16 mouse cellular contexts compared by ENCODE assay signal in the genomic region with DNA sequence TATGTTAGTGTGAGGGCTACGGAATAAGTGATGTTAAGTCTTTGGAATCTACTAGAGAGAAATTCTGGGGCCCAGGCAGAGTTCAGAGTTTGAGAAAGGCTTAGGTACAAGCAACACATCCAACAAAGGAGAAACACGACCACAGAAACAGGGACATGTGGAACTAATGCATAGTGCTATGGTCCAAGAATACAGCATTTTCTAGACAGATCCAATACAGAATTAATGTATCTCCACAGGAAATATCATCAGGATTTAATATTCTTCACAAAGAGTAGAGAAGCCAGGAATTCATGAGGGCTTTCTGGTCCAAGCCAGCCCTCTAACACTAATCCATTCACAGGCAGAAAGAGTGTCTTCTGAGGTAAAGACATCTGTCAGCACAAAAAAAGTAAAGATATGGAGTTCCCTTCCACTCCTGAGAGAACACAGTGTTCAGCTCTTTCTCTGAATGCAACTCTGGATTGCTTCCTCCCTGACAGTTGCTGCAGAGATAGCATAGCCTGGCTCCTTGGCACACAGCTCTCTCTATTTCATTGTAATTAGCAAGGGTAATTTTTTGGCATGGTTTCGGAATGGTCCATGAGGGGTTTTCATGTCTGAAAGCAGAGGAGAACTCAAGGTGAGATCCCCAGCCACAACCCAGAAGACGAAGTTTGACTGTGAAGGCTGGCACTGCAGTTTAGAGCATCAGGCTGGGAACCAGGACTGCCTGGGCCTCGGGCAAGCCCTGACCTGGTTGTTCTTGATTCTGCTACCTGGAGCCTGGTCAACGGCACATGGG.
A peak's percentile ranks its signal among the peaks of the same experiment; 100 is the strongest.
DNase-seq lines count a peak whose midpoint lies in the region; ATAC-seq and TF ChIP-seq lines count a peak whose summit lies in the region.
"Had no signal": no experiment of that assay in that cellular context is flagged by ENCODE, and none has a peak within 500 bp of the region (broad histone marks: within the 10 kb centered on the region; RNA-seq: fewer than 3 reads in every experiment).

No protein-coding gene starts in this region.

- H3K9ac ChIP-seq in heart, postnatal 0 days (replicated peaks; ENCODE audit: low read depth, low read length) = no peak overlapping the region
- no peak overlapping the region for H3K9ac ChIP-seq in heart, embryonic 12.5 days
- H3K9ac ChIP-seq in liver, postnatal 0 days (replicated peaks) = no peak overlapping the region
- no peak overlapping the region for H3K9ac ChIP-seq in embryonic facial prominence, embryonic 14.5 days (ENCODE audit: low read depth, low read length)
- H3K9ac ChIP-seq: intestine, embryonic 15.5 days; kidney, embryonic 15.5 days; liver, embryonic 14.5 days had no signal

- no peaks in the 10 kb centered on the region for H3K36me3 ChIP-seq in heart, postnatal 0 days (replicated peaks; ENCODE audit: control insufficient read depth, insufficient read depth, low read length)
- no peaks in the 10 kb centered on the region for H3K36me3 ChIP-seq in heart, embryonic 12.5 days
- no peaks in the 10 kb centered on the region for H3K36me3 ChIP-seq in liver, postnatal 0 days (replicated peaks; ENCODE audit: insufficient read depth, low read length)
- H3K36me3 ChIP-seq in embryonic facial prominence, embryonic 14.5 days (ENCODE audit: control insufficient read depth, insufficient read depth, low read length) = no peaks in the 10 kb centered on the region
- H3K36me3 ChIP-seq: intestine, embryonic 15.5 days; kidney, embryonic 15.5 days had no signal

- 67% methylated on average over 6 of the region's 6 CpGs for WGBS in heart, postnatal 0 days
- 65% methylated on average over 6 of the region's 6 CpGs for WGBS in heart, embryonic 12.5 days
- WGBS in liver, postnatal 0 days (ENCODE audit: insufficient replicate concordance) = 68% methylated on average over 6 of the region's 6 CpGs
- 70% methylated on average over 6 of the region's 6 CpGs for WGBS in embryonic facial prominence, embryonic 14.5 days

- H3K9me3 ChIP-seq in heart, postnatal 0 days (replicated peaks; ENCODE audit: control insufficient read depth, low read length) = no peaks in the 10 kb centered on the region
- H3K9me3 ChIP-seq in heart, embryonic 12.5 days (replicated peaks) = 0 out of 2 replicates have a peak, but pooled peaks cover 2% of the 10 kb centered on the region
- no peaks in the 10 kb centered on the region for H3K9me3 ChIP-seq in liver, postnatal 0 days (ENCODE audit: low read length)
- no peaks in the 10 kb centered on the region for H3K9me3 ChIP-seq in embryonic facial prominence, embryonic 14.5 days (ENCODE audit: control insufficient read depth, low read length)
- H3K9me3 ChIP-seq: intestine, embryonic 15.5 days; kidney, embryonic 15.5 days had no signal

- DNase-seq in heart, postnatal 0 days (ENCODE audit: low spot score) = peak; percentile 74
- DNase-seq in liver, postnatal 0 days = no peak
- no peak for DNase-seq in liver
- peak; percentile 40 for DNase-seq in brain, embryonic 14.5 days (ENCODE audit: low read depth)
- peak; percentile 61 for DNase-seq in embryonic facial prominence, embryonic 14.5 days (ENCODE audit: low spot score)
- DNase-seq in lung, postnatal 10 days = no peak
- DNase-seq: adrenal gland, postnatal 10 days; cerebellum, adult 2 months; gastrocnemius, postnatal 10 days; heart, postnatal 10 days; lung, postnatal 14 days; right cerebral cortex, adult 18-20 months had no signal

- H3K4me1 ChIP-seq in heart, postnatal 0 days (ENCODE audit: control insufficient read depth, insufficient read depth) = 0 out of 2 replicates have a peak, but pooled peaks cover 6% of the 10 kb centered on the region
- peaks cover 11% of the 10 kb centered on the region; the same call in 1 of the 2 replicates for H3K4me1 ChIP-seq in heart, embryonic 12.5 days (replicated peaks)
- H3K4me1 ChIP-seq in liver, postnatal 0 days (ENCODE audit: insufficient read depth) = no peaks in the 10 kb centered on the region
- peaks cover 6% of the 10 kb centered on the region; the same call in 1 of the 2 replicates for H3K4me1 ChIP-seq in embryonic facial prominence, embryonic 14.5 days (ENCODE audit: control insufficient read depth, insufficient read depth, low read length)
- H3K4me1 ChIP-seq: intestine, embryonic 15.5 days had no signal

- H3K4me3 ChIP-seq in heart, postnatal 0 days (ENCODE audit: low read depth, low read length) = no peak overlapping the region
- no peak overlapping the region for H3K4me3 ChIP-seq in heart, embryonic 12.5 days
- no peak overlapping the region for H3K4me3 ChIP-seq in liver, postnatal 0 days (ENCODE audit: low read depth, low read length)
- no peak overlapping the region for H3K4me3 ChIP-seq in embryonic facial prominence, embryonic 14.5 days (ENCODE audit: low read depth, low read length)
- H3K4me3 ChIP-seq: intestine, embryonic 15.5 days; kidney, embryonic 15.5 days had no signal

- TF ChIP-seq CTCF in heart, postnatal 0 days (IDR thresholded peaks at IDR 0.05; ENCODE audit: low read depth) = no peak
- TF ChIP-seq CTCF in liver, postnatal 0 days (IDR thresholded peaks at IDR 0.05; ENCODE audit: low read depth) = no peak
- TF ChIP-seq CTCF in brain, embryonic 14.5 days (IDR thresholded peaks at IDR 0.05; ENCODE audit: borderline replicate concordance, extremely low read depth, insufficient read depth, insufficient read length) = no peak

- peak; percentile 85 for ATAC-seq in heart, postnatal 0 days (ENCODE audit: insufficient read depth, low read depth)
- ATAC-seq in heart, embryonic 12.5 days (ENCODE audit: insufficient number of reproducible peaks, low FRiP score) = no peak
- 0 out of 2 replicates have a peak, but pooled peaks have one; percentile 27 for ATAC-seq in liver, postnatal 0 days
- ATAC-seq in embryonic facial prominence, embryonic 14.5 days (ENCODE audit: low read depth) = peak; percentile 18; the same call in 1 of the 2 replicates
- ATAC-seq: intestine, embryonic 15.5 days had no signal

- no peaks in the 10 kb centered on the region for H3K27me3 ChIP-seq in heart, postnatal 0 days (ENCODE audit: control insufficient read depth, insufficient read depth, low read length)
- no peaks in the 10 kb centered on the region for H3K27me3 ChIP-seq in heart, embryonic 12.5 days (replicated peaks)
- H3K27me3 ChIP-seq in liver, postnatal 0 days (ENCODE audit: insufficient read depth, low read length) = no peaks in the 10 kb centered on the region
- no peaks in the 10 kb centered on the region for H3K27me3 ChIP-seq in embryonic facial prominence, embryonic 14.5 days (replicated peaks; ENCODE audit: control insufficient read depth, insufficient read depth, low read length)
- H3K27me3 ChIP-seq: intestine, embryonic 15.5 days; kidney, embryonic 15.5 days had no signal

- TF ChIP-seq POLR2A in brain, embryonic 14.5 days (IDR thresholded peaks at IDR 0.05; ENCODE audit: borderline replicate concordance, extremely low read depth, insufficient read depth, insufficient read length, poor library complexity, severe bottlenecking) = no peak

- H3K4me2 ChIP-seq in heart, postnatal 0 days (ENCODE audit: low read depth, low read length) = no peak overlapping the region
- no peak overlapping the region for H3K4me2 ChIP-seq in heart, embryonic 12.5 days
- no peak overlapping the region for H3K4me2 ChIP-seq in liver, postnatal 0 days (ENCODE audit: low read depth, low read length)
- no peak overlapping the region for H3K4me2 ChIP-seq in embryonic facial prominence, embryonic 14.5 days (ENCODE audit: low read depth, low read length)
- H3K4me2 ChIP-seq: intestine, embryonic 15.5 days; kidney, embryonic 15.5 days had no signal

- peak; percentile 90 for TF ChIP-seq EP300 in heart, postnatal 0 days (IDR thresholded peaks at IDR 0.05; ENCODE audit: low read depth)
- peak; percentile 71; the same call in 1 of the 2 replicates for TF ChIP-seq EP300 in liver, postnatal 0 days (IDR thresholded peaks at IDR 0.05; ENCODE audit: low read depth)

- no peak overlapping the region for H3K27ac ChIP-seq in heart, postnatal 0 days (ENCODE audit: low read depth)
- no peak overlapping the region for H3K27ac ChIP-seq in heart, embryonic 12.5 days (ENCODE audit: poor library complexity, severe bottlenecking)
- no peak overlapping the region for H3K27ac ChIP-seq in liver, postnatal 0 days (ENCODE audit: low read depth)
- no peak overlapping the region; the same call in 1 of the 2 replicates for H3K27ac ChIP-seq in embryonic facial prominence, embryonic 14.5 days (replicated peaks; ENCODE audit: low read depth, low read length)
- H3K27ac ChIP-seq: intestine, embryonic 15.5 days; kidney, embryonic 15.5 days; liver, embryonic 14.5 days had no signal

Comparison
In these comparisons a context has a peak if more than half of its experiments do, and no peak if none do; other contexts are left out.
1. DNase-seq: peak in heart, postnatal 0 days (single experiment), brain, embryonic 14.5 days (single experiment) and embryonic facial prominence, embryonic 14.5 days (single experiment); none in liver, postnatal 0 days (single experiment), liver (single experiment) and lung, postnatal 10 days (single experiment).